10 mouse cellular contexts compared by ENCODE assay signal in genomic region chr7:135652781-135653180, GRCm38 (mm10).
DNase-seq lines count a peak whose midpoint lies in the region; ATAC-seq and TF ChIP-seq lines count a peak whose summit lies in the region.
"Had no signal": no experiment of that assay in that cellular context is flagged by ENCODE, and none has a peak within 500 bp of the region (broad histone marks: within the 10 kb centered on the region; RNA-seq: fewer than 3 reads in every experiment).

No protein-coding gene starts in this region.

- ATAC-seq in stomach, embryonic 14.5 days (ENCODE audit: insufficient number of reproducible peaks, insufficient read depth, low FRiP score, low read depth): no peak

- no peak for TF ChIP-seq CTCF in layer of hippocampus, adult 2 months (conservative IDR thresholded peaks at IDR 0.05)

- H3K27me3 ChIP-seq in stomach, embryonic 14.5 days (ENCODE audit: control insufficient read depth, insufficient read depth, low read length): no peaks in the 10 kb centered on the region
- H3K27me3 ChIP-seq: kidney, embryonic 15.5 days had no signal

- WGBS in stomach, embryonic 14.5 days: 75% methylated on average over 11 of the region's 11 CpGs

- H3K9me3 ChIP-seq in stomach, embryonic 14.5 days (ENCODE audit: control insufficient read depth, low read depth, low read length): no peaks in the 10 kb centered on the region
- H3K9me3 ChIP-seq: kidney, embryonic 15.5 days had no signal

- peak overlapping the region; percentile 14; the same call in 1 of the 2 replicates for H3K27ac ChIP-seq in layer of hippocampus, adult 2 months
- peak overlapping the region; percentile 79 for H3K27ac ChIP-seq in brown adipose tissue, adult 24 weeks (replicated peaks; ENCODE audit: low read depth, low read length)
- H3K27ac ChIP-seq in stomach, embryonic 14.5 days (ENCODE audit: low read length): no peak overlapping the region

- H3K4me3 ChIP-seq in layer of hippocampus, adult 2 months: peak overlapping the region; percentile 27; the same call in 1 of the 2 replicates
- peak overlapping the region; percentile 56 for H3K4me3 ChIP-seq in brown adipose tissue, adult 24 weeks (ENCODE audit: insufficient read depth, low read depth, low read length)
- H3K4me3 ChIP-seq in stomach, embryonic 14.5 days (ENCODE audit: low read depth, low read length): no peak overlapping the region; the same call in 1 of the 2 replicates

- DNase-seq in layer of hippocampus, adult 2 months (ENCODE audit: low spot score in 2 of 2): no peak
- DNase-seq in layer of hippocampus, adult 18-20 months (ENCODE audit: low spot score in 2 of 2): no peak
- peak; percentile 57 for DNase-seq in CD4-positive, CD25-positive, alpha-beta regulatory T cell, adult 2 months (ENCODE audit: low read depth, low spot score)
- DNase-seq in testis, postnatal 10 days (ENCODE audit: low spot score): no peak
- DNase-seq in retina, postnatal 1 day: no peak
- DNase-seq in gastrocnemius, postnatal 4 days (ENCODE audit: low spot score in 2 of 2): no peak
- DNase-seq: cerebellum, adult 11 months had no signal

- no peak overlapping the region for H3K9ac ChIP-seq in stomach, embryonic 14.5 days (replicated peaks; ENCODE audit: low read depth, low read length)
- H3K9ac ChIP-seq: kidney, embryonic 15.5 days had no signal

- peaks cover 16% of the 10 kb centered on the region for H3K4me1 ChIP-seq in brown adipose tissue, adult 24 weeks (ENCODE audit: control insufficient read depth, insufficient read depth, insufficient read length, low read length)
- 0 out of 2 replicates have a peak, but pooled peaks cover 3% of the 10 kb centered on the region for H3K4me1 ChIP-seq in stomach, embryonic 14.5 days (ENCODE audit: control insufficient read depth, insufficient read depth, low read length)
- H3K4me1 ChIP-seq: kidney, embryonic 15.5 days had no signal

- 0 out of 2 replicates have a peak overlapping the region, but pooled peaks have one; percentile 13 for H3K4me2 ChIP-seq in stomach, embryonic 14.5 days (replicated peaks; ENCODE audit: low read depth, low read length)

- no peaks in the 10 kb centered on the region for H3K36me3 ChIP-seq in stomach, embryonic 14.5 days (ENCODE audit: control insufficient read depth, insufficient read depth, low read length)
- H3K36me3 ChIP-seq: kidney, embryonic 15.5 days had no signal
